Mouse (Mus musculus) heart, embryonic 15.5 days (tissue): Measurements from ENCODE around the gene Pgls. TPM values are rescaled to one million over a fixed set of nuclear protein-coding genes. Genes with fewer than 3 reads are reported as not detected.

Source experiments
- ATAC-seq: fragments of 200-750 bp; cut with Nextera tagmentation; replicated peaks from 2 replicates; pipeline ENCODE4 v1.8.0; 2017; ENCODE audit warnings: low read depth, moderate TSS enrichment; ENCODE audit not compliant: insufficient number of reproducible peaks, insufficient read depth, low FRiP score
- H3K27ac ChIP-seq: fragments of 300-500 bp; sonication (generic); 2 replicates; pipeline ENCODE4 v1.5.1; 2015; ENCODE audit warnings: mild to moderate bottlenecking, inconsistent platforms
- H3K27me3 ChIP-seq: fragments of 300-500 bp; sonication (generic); 2 replicates; pipeline ENCODE4 v1.6.1; 2015; ENCODE audit warnings: inconsistent platforms
- H3K36me3 ChIP-seq: fragments of 300-500 bp; sonication (generic); 2 replicates; pipeline ENCODE4 v1.6.1; 2015; ENCODE audit warnings: mild to moderate bottlenecking, inconsistent platforms
- H3K4me1 ChIP-seq: fragments of 300-500 bp; sonication (generic); replicated peaks from 2 replicates; pipeline ENCODE4 v1.6.1; 2015; ENCODE audit warnings: inconsistent platforms
- H3K4me2 ChIP-seq: fragments of 300-500 bp; sonication (generic); 2 replicates; pipeline ENCODE4 v1.6.1; 2015; ENCODE audit warnings: inconsistent platforms, mild to moderate bottlenecking, moderate library complexity
- H3K4me3 ChIP-seq: fragments of 300-500 bp; sonication (generic); 2 replicates; pipeline ENCODE4 v1.5.1; 2015; ENCODE audit warnings: mild to moderate bottlenecking, inconsistent platforms
- H3K9ac ChIP-seq: fragments of 300-500 bp; sonication (generic); 2 replicates; pipeline ENCODE4 v1.6.1; 2015; ENCODE audit warnings: mild to moderate bottlenecking, inconsistent platforms
- H3K9me3 ChIP-seq: fragments of 300-500 bp; sonication (generic); replicated peaks from 2 replicates; pipeline ENCODE4 v1.6.1; 2016; ENCODE audit warnings: inconsistent platforms
- WGBS: fragments of 180-500 bp; shearing (Covaris S2); methylation state at CpG from one replicate; pipeline ENCODE4 v1.1.7; 2015; ENCODE audit warnings: mixed read lengths; 5-methylcytosine and 5-hydroxymethylcytosine counted together
- polyA plus RNA-seq: library from polyadenylated mRNA; unstranded; fragments of >200 nt; fragmentation: Nextera tagmentation; extraction: Ambion mirVana; gene quantifications from 2 replicates; pipeline ENCODE4 v1.2.1, GENCODE M21; 2015

Gene Pgls
- polyA plus RNA-seq, 1 experiment from 2014 or later, result 159 TPM

- Histone ChIP-seq H3K36me3 (no peaks in the 10 kb centered on the region), H3K4me2 (peak overlapping the region; percentile 86), H3K27ac (peak overlapping the region; percentile 99), H3K9ac (peak overlapping the region; percentile 96), H3K27me3 (no peaks in the 10 kb centered on the region), H3K4me3 (peak overlapping the region; percentile 82), H3K4me1 (peaks cover 25% of the 10 kb centered on the region), H3K9me3 (no peaks in the 10 kb centered on the region)
- ATAC-seq, result no peak
- 22% methylated on average over 5 of the region's 5 CpGs for WGBS
These were observed 959 bp upstream of the Pgls start for GRCm38 (mm10) chr8:71591017-71591416.

- Histone ChIP-seq H3K4me1 (peaks cover 32% of the 10 kb centered on the region), H3K36me3 (no peaks in the 10 kb centered on the region), H3K27ac (peak overlapping the region; percentile 99), H3K4me3 (peak overlapping the region; percentile 82), H3K9me3 (no peaks in the 10 kb centered on the region), H3K27me3 (no peaks in the 10 kb centered on the region), H3K4me2 (peak overlapping the region; percentile 86), H3K9ac (peak overlapping the region; percentile 96)
- peak; percentile 71 for ATAC-seq
- WGBS, result 4% methylated on average over 60 of the region's 60 CpGs
These were observed 596 bp downstream of the Pgls start for GRCm38 (mm10) chr8:71592374-71593170.

- WGBS, result 88% methylated on average over 8 of the region's 8 CpGs
- ATAC-seq, result no peak
- Histone ChIP-seq H3K4me2 (peak overlapping the region; percentile 86; the same call in 1 of the 2 replicates), H3K9me3 (no peaks in the 10 kb centered on the region), H3K9ac (0 out of 2 replicates have a peak overlapping the region, but pooled peaks have one; percentile 96), H3K4me3 (peak overlapping the region; percentile 82; the same call in 1 of the 2 replicates), H3K36me3 (no peaks in the 10 kb centered on the region), H3K4me1 (peaks cover 32% of the 10 kb centered on the region), H3K27ac (no peak overlapping the region), H3K27me3 (no peaks in the 10 kb centered on the region)
These were observed 1.8 kb downstream of the Pgls start for GRCm38 (mm10) chr8:71593556-71594323.

GRCm38 (mm10) chr8:71594324-71594722 lies 2.3 kb downstream of the Pgls start:
- no peaks in the 10 kb centered on the region for H3K9me3 ChIP-seq
- 93% methylated on average over 4 of the region's 4 CpGs for WGBS
- no peaks in the 10 kb centered on the region for H3K36me3 ChIP-seq
- no peak overlapping the region for H3K4me3 ChIP-seq
- peaks cover 32% of the 10 kb centered on the region for H3K4me1 ChIP-seq
- ATAC-seq, result no peak
- H3K4me2 ChIP-seq, result no peak overlapping the region
- no peak overlapping the region for H3K27ac ChIP-seq
- no peak overlapping the region for H3K9ac ChIP-seq
- H3K27me3 ChIP-seq, result no peaks in the 10 kb centered on the region

GRCm38 (mm10) chr8:71595862-71596261 lies 3.9 kb downstream of the Pgls start:
- no peak for ATAC-seq

GRCm38 (mm10) chr8:71596384-71596783 lies 4.4 kb downstream of the Pgls start:
- 57% methylated on average over 6 of the region's 6 CpGs for WGBS
- no peak for ATAC-seq
- H3K9me3 ChIP-seq, result no peaks in the 10 kb centered on the region
- H3K36me3 ChIP-seq, result 0 out of 2 replicates have a peak, but pooled peaks cover 5% of the 10 kb centered on the region
- no peak overlapping the region for H3K27ac ChIP-seq
- H3K4me2 ChIP-seq, result no peak overlapping the region
- no peak overlapping the region for H3K9ac ChIP-seq
- peaks cover 15% of the 10 kb centered on the region for H3K27me3 ChIP-seq
- no peak overlapping the region for H3K4me3 ChIP-seq
- H3K4me1 ChIP-seq, result peaks cover 25% of the 10 kb centered on the region

More at GRCm38 (mm10) chr8:71595862-71596261, 3.9 kb downstream of the Pgls start:
- 9% methylated on average over 27 of the region's 27 CpGs for WGBS
- 0 out of 2 replicates have a peak, but pooled peaks cover 5% of the 10 kb centered on the region for H3K36me3 ChIP-seq
- peaks cover 10% of the 10 kb centered on the region for H3K27me3 ChIP-seq
- H3K27ac ChIP-seq, result no peak overlapping the region
- no peaks in the 10 kb centered on the region for H3K9me3 ChIP-seq
- peaks cover 29% of the 10 kb centered on the region for H3K4me1 ChIP-seq
- 0 out of 2 replicates have a peak overlapping the region, but pooled peaks have one; percentile 8 for H3K9ac ChIP-seq
- H3K4me3 ChIP-seq, result no peak overlapping the region
- H3K4me2 ChIP-seq, result no peak overlapping the region

GRCm38 (mm10) chr8:71596798-71597197 lies 4.8 kb downstream of the Pgls start:
- no peak overlapping the region for H3K4me3 ChIP-seq
- 69% methylated on average over 4 of the region's 4 CpGs for WGBS
- no peak for ATAC-seq
- H3K27ac ChIP-seq, result no peak overlapping the region
- H3K27me3 ChIP-seq, result peaks cover 19% of the 10 kb centered on the region
- no peaks in the 10 kb centered on the region for H3K9me3 ChIP-seq
- H3K4me1 ChIP-seq, result peaks cover 25% of the 10 kb centered on the region
- 0 out of 2 replicates have a peak, but pooled peaks cover 5% of the 10 kb centered on the region for H3K36me3 ChIP-seq
- no peak overlapping the region for H3K4me2 ChIP-seq
- no peak overlapping the region for H3K9ac ChIP-seq

GRCm38 (mm10) chr8:71597451-71597850 lies 5.5 kb downstream of the Pgls start, which contains the start of gene Fam129c:
Fam129c (plus strand) TSS chr8:71597648.
- Histone ChIP-seq H3K9me3 (no peaks in the 10 kb centered on the region), H3K4me3 (no peak within 1 kb of the TSS), H3K4me1 (peaks cover 32% of the 10 kb centered on the region), H3K9ac (no peak within 1 kb of the TSS), H3K27me3 (peaks cover 26% of the 10 kb centered on the region), H3K27ac (no peak within 1 kb of the TSS), H3K4me2 (no peak within 1 kb of the TSS), H3K36me3 (0 out of 2 replicates have a peak, but pooled peaks cover 5% of the 10 kb centered on the region)
- ATAC-seq, result no peak
- 82% methylated on average over 3 of the region's 3 CpGs for WGBS

GRCm38 (mm10) chr8:71598375-71598774 lies 6.4 kb downstream of the Pgls start:
- no peak overlapping the region for H3K27ac ChIP-seq
- no peak for ATAC-seq

GRCm38 (mm10) chr8:71598841-71599240 lies 6.9 kb downstream of the Pgls start:
- no peak for ATAC-seq
- Histone ChIP-seq H3K9me3 (no peaks in the 10 kb centered on the region), H3K36me3 (0 out of 2 replicates have a peak, but pooled peaks cover 5% of the 10 kb centered on the region), H3K27me3 (peaks cover 40% of the 10 kb centered on the region), H3K4me3 (no peak overlapping the region), H3K4me1 (peaks cover 29% of the 10 kb centered on the region), H3K4me2 (no peak overlapping the region), H3K27ac (no peak overlapping the region), H3K9ac (no peak overlapping the region)
- 89% methylated on average over 5 of the region's 5 CpGs for WGBS

More at GRCm38 (mm10) chr8:71598375-71598774, 6.4 kb downstream of the Pgls start:
- Histone ChIP-seq H3K27me3 (peaks cover 35% of the 10 kb centered on the region), H3K4me1 (peaks cover 32% of the 10 kb centered on the region), H3K4me3 (no peak overlapping the region), H3K9ac (no peak overlapping the region), H3K9me3 (no peaks in the 10 kb centered on the region), H3K4me2 (no peak overlapping the region), H3K36me3 (0 out of 2 replicates have a peak, but pooled peaks cover 5% of the 10 kb centered on the region)
